Mouse (Mus musculus): ENCODE measurements around the gene Gcnt3.
"Not testable (repeated sequence)": the region's sequence is repeated elsewhere in the genome, so short reads cannot be mapped to it uniquely, and the experiment has no call there.

Gcnt3 gene

DNA sequence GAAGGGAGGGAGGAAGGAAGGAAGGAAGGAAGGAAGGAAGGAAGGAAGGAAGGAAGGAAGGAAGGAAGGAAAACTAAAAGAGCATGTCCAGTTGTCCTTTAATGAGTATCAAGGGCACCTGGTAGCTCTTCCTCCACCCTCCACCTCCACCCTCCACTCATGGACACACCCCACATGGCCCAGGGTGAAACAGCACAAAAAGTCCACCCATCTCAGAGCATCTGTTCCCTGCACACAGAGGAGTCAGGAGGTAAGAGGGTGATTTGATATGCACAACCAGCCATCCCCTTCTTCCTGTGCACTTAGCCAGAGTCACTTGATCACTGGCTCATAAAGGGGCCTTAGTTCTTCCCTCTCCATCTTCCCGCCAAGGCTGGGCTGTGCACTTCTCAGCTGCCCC lies 5.0 kb upstream of the Gcnt3 start:
- DNase-seq, result no peak

DNA sequence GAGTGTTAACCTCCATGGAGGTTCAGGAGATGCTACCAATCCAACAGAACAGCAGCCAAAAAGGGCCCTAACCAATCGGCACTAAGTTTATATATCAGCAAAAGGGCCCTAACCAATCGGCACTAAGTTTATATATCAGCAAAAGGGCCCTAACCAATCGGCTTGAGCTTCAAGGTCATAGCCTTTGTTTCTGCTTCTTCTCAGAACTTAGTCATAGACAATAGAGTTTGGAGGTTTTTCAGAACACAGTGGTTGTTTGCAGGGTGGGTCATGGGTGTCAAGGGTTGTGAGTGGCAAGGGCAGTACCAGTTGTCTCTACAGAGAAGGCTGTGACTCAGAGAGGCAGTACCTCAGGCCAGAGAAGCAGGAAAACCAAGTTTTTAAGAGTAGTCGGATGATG lies 4.2 kb upstream of the Gcnt3 start:
- no peak for DNase-seq

DNA sequence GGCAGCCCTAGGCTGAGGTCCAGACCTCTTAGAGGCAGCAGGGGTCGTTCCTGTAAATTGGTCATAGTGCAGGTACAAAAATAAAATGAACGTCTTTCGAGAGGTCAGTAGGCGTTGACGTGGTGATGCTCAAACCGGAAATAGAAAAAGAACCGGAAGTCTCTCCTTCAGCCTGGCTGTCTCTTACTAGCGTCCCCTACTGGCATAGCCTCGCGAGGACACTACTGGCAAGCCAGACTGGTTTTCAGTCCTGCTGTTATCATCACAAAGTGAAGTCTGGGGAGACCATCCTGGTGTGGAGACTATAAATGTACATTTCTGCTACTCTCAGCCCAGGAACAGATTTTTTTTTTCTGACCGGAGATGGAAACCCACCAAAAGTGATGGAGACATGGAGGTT lies 2.7 kb upstream of the Gcnt3 start:
- DNase-seq, result no peak

DNA sequence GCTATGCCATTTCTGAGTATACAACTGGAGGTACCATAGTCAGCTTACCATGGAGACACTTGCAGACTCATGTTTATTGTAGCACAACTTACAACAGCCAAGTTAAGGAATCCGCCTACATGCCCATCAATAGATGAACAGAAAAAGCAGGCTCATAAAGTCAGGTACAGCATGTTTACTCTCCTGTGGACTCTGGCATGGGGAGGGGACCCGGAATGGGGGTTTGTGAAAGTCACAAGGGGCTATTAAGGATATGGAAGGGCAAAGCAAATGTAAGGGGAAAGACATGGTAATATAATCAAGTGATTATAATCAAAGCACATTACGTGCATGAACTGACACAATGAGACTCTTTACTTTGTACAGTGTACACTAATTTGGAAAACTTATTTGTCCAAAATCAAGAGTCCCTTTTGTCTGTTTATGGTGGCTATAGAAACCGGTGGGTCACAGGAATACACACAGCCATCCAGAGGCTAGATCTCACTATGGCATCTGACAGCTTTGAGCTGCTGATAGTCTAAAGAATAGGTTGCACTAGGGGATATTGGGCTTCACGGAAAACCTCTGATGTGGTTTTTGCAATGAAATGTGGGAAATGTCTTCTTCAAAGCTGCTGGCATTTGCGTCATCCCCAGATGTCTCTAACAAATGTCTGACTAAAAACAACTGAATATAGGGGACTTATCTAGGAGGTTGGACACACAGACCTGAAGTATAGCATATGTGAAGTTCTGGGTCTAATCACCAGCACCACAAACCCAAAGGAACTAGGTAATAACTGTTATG lies 1.9 kb upstream of the Gcnt3 start:
- no peak for DNase-seq

DNA sequence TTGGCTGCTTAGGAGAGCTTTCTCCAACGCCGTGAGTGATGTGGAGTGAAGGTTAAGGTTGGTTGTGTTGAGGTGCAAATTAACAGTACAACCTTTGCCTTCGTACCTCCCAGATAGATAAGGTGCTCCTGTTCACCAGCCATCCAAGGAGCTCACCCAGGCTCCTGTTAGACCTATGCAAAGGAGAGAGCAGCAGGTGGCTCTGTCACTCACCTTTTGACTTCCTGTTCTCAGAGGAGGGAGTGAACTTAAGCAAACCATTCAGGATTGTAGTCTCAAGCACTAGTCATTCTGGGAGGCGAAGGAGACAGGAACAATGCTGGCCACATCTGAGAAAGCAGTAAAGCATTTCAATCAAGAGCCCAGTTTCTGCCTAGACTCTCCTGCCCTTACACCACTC lies 1.2 kb downstream of the Gcnt3 start:
- DNase-seq, result no peak

DNA sequence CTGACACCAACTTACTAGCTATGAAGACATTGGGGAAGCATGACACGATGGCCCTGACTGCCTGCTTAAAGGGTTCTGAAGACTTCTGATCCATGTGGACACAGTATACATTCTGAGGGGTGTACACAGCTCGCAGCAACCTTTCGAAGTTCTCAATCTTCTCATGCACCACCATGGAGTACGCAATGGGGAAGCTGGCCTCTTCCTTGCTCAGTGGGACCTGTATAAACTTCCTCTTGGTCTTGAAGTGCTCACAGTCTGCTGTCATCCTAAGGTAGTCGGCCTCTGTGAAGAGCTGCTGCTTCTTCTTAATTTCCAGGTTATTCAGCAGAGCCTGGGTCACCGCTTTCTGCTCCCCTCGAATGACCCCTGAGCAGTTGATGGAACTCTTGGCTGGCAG lies 3.2 kb downstream of the Gcnt3 start:
- no peak for DNase-seq

DNA sequence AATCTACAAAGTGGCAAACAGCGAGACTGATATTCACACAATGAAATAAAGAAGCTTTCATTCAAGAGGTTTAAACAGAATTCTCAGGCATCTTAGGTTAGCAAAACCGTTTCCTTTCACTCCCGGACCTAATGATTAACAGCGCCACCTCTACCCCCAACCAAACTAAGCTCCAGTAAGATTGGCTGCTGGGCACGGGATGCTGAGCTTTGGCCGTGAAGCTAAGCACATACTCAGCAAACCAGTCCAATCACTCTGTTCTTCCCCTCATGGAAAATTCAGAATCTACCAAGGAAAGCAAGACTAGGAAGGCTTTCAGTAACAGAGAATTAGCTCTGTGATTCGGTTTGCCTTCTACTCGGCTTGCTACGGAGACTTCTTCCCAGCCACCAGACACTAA lies 4.8 kb downstream of the Gcnt3 start:
- no peak for DNase-seq

DNA sequence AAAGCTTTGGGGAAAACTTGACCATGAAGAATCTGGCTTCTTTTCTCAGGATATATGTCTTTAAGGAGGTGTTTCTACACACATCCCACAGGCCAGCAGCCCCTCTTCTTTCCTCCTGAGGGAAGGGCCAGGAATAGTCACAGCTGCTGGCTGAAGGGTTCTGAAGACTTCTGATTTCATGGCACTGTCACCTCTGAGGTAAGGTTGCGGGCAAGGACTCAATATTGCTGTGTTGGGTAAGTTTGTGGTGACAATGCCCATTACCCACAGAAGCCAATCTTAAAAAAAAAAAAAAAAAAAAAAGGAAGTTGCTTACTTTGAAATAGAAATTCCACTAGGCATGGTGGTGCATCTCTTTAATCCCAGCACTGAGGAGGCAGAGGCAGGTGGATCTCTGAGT lies 5.7 kb downstream of the Gcnt3 start:
- no peak for DNase-seq

DNA sequence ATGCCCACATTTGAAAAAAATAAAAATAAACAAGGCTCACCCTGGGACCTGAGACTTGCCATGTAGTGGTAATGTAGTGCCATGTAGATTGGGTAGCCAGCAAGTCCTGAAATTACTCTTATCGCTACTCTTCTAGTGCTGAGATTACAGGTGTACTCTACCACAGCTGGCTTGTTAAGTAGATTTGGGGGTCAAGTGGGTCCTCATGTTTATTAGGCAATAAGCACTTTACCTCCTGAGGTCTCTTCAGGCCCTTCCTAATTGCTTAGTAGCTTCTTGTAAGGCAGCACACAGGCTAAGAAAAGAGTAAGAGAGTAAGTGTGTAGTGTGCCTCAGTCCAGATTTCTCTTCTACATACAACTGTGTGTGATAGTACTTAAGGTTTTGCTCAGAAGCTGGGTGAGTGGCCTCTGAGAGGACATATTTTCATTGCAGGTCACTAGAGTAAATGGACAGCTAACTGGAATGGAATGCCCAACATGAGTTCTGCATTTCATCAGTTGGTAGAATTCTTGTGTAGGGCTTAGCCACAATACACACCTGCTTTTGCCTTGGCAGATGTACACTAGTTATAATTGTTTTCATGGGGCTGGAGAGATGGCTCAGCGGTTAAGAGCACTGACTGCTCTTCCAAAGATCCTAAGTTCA lies 12.4 kb downstream of the Gcnt3 start:
- no peak for DNase-seq

DNA sequence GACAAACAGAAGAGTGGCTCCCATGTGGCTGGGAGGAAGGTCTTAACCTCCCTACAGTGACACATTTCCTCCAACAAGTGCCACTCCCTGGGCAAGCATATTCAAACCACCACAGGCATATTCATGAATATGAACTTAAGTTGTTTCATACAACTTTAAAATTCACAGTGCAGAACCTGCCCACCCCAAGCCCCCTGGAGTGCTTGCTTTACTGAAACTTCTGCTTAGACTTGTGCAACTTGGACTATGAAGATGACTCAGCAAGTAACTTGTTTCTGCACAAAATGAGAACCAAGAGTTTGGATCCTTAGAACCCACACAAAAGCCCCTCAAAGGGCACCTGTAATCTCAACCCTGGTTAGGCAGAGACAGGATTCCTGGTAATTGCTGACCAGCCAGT lies 13.2 kb downstream of the Gcnt3 start:
- no peak for DNase-seq

DNA sequence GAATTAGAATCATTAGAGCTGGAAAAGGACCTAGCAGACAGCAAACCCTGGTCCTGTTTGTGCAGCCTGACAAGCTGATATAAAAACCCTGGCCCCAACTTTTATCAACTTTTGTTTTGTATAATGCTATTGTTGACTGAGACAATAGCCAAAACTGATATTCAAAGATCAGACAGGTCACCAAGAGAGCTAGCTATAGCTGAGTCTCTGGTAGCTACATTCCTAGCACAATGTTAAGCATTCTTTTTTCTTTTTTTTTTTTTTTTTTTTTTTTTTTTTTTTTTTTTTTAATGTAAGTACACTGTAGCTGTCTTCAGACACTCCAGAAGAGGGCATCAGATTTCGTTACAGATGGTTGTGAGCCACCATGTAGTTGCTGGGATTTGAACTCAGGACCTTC lies 14.3 kb downstream of the Gcnt3 start:
- DNase-seq, result not testable (repeated sequence)

DNA sequence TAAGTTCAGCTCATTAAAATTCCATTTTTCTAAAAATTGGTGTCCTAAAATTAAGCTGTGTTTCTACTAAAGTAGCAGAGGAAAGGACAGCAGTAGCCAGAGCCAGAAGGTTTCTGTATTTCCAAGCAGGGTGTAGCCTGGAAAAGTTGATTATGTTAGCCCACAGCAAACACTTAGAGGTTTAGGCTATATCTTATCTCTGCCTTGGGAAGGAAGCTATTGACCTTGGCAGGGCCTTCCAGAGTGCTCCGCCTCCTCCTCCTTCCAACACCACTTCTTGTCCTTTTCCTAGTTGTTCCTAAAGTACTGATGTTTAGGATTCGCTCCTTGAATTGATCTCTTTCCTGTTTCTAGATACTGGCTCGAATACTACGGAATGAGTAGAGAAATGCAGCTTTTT lies 15.8 kb downstream of the Gcnt3 start:
- no peak for DNase-seq

DNA sequence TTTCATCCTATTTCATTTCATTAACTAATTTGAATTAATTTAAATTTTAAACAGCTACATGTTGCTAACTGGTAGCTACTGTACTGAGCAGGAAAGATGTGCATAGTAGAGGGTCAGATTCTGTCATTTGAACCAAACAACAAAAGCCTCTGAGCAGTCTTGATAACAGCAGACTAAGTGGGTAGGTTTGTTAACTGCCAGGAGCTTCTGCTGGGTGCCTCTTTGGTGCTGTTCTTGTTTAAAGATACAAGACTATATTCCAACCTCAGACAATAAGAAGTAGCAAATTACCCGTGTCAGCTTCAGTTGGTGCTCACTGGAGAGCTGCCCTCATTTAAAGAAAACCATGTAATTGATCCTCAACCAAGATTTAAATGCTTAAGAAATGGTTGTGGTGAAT lies 16.3 kb downstream of the Gcnt3 start:
- no peak for DNase-seq

DNA sequence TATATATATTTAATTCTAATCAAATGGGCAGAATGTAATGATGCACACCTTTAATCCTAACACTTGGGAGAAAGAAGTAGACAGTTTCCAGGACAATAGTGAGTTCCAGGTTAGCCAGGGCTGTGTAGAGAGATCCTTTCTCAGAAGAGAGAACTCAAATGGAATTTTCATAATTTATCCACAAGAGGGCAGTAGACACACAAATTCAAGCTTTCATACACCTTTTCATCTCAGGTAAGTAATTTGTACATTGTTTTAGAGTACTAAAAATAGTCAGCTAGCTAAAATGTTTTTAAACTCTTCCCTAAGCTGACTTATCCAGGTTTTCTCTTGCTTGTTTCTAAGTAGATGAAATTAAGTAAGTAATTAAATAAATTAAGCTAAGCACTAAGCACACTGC lies 19.0 kb downstream of the Gcnt3 start:
- DNase-seq, result no peak

DNA sequence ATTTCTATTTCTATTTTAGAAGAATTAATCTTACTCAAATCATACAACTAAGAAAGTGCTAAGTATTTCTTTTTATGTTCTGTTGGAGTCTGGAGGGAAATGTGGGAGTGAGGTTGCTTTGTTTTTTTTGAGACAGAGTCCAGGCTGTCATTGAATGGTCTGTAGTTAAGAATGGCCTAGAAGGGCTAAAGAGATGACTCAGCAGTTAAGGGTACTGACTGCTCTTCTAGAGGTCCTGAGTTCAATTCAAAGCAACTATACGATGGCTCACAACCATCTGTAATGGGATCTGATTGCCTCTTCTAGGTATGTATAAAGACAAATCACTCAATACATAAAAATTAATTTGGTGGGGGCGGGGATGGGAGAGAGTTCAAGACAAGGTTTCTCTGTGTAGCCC lies 22.3 kb downstream of the Gcnt3 start:
- DNase-seq, result no peak

DNA sequence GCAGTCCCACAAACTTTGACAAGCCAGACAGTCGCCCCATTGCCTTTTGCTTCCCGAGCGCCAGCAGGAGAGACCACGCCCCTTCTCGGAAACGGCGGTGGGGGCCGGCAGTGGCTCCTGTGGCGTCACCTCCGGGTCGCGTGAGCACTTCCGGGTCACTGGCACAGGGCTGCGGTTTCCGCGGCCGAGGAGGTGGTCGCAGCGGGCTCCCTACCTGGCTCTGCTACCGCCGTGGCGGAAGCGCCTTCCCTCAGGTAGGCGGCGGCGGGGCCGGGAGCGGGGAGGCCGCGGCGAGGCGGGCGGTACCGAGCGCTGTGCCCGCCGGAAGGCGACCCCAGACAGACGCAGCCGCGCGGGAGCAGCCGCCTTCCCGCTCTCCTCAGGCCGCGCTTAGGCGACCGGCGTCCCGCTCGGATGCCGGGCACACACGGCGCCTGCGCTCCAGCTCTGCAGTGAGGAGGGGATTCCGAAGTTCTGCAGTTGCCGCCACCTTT lies 25.4 kb downstream of the Gcnt3 start, which contains the start of gene Gtf2a2:
Gtf2a2 (plus strand) TSS at position 143 of the 494 bp plus-strand sequence.
- DNase-seq, result peak; percentile 93

DNA sequence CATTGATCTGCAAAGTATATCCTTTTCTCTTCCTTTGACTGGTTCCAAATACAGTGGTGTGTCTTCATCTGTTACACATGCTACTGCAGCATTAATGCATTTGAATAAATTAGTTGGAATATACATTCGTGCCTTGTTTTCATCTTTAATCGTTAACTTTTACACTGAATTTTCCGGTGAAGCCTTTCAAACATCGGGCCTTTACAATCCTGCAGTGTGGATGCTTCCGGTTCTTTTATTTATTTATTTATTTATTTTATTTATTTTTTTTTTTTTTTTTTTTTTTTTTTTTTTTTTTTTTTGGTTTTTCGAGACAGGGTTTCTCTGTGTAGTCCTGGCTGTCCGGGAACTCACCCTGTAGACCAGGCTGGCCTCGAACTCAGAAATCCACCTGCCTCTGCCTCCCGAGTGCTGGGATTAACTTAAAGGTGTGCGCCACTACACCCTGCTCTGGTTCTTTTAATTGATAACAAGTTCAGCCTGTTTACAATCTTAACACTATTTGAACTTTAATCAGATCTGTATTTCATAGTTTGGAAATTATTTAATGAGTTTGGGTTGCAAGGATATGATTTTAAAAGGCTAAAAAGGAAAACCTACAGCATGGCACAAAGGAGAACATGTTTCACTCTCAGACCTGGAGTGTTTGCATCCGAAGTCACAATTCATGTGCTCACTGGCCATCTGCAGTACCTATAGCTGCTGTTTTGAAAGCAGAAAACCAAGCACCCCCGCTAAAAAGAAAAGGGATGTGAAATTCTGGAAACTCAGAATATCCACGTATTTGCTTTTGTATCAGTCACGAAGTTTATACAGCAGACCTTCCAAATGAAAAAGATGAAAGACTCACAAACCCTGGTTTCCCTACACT lies 26.1 kb downstream of the Gcnt3 start:
- DNase-seq, result no peak

DNA sequence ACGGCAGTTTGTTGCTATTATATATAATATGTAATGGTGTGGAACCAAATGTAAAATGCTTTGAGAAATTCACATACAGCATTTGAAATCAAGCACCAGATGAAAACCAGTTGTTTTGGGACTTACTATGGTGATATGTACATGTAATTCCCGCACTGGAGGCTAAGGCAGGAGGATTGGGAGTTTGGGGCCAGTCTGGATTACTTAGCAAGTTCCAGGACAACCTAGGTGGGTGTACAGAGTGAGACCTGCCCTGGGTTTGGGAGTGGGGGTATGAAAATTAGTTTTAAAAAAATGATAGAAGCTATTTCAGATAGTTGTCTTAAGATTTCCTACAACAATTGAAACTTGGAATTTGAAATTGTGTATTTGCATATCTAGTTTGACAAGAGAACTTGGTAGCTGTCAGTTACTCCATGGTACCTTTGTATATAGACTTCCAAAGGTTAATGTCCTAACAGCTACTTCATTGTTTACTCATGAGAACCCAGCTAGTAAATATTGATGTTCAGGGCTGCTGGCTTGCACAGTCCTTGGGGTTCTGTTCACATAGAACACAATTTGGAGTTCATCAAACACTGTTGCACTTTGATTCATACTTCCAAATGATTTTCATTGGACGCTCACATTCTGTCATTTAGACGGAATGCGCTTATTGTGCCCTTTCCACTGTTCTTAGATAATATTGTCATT lies 27.0 kb downstream of the Gcnt3 start:
- DNase-seq, result no peak

DNA sequence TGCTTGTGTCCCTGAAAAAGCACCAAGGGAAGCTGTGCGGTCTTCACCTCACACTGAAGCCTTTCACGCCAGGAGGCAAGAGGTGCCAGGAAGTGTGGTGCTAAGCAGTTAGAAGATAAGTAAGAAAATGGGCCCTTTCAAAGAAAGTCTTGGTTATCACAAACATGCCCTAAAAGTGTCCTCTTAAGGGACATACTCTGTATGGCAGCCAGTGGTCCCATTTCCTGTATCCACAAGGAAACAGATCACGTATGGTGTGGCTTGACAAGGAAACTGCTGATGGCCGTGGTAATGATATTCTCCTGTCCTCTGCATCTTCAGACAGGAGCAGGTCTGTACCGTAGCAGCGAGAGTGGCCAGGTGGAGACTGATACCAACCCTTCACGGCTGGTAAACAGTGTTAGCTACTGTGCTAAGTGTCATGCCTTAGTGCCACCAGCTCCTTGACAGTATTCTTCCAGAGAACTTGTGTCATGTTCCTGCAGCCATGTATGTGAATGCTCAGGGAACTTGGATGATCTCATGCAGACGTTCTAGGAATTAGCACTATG lies 28.1 kb downstream of the Gcnt3 start:
- DNase-seq, result no peak

DNA sequence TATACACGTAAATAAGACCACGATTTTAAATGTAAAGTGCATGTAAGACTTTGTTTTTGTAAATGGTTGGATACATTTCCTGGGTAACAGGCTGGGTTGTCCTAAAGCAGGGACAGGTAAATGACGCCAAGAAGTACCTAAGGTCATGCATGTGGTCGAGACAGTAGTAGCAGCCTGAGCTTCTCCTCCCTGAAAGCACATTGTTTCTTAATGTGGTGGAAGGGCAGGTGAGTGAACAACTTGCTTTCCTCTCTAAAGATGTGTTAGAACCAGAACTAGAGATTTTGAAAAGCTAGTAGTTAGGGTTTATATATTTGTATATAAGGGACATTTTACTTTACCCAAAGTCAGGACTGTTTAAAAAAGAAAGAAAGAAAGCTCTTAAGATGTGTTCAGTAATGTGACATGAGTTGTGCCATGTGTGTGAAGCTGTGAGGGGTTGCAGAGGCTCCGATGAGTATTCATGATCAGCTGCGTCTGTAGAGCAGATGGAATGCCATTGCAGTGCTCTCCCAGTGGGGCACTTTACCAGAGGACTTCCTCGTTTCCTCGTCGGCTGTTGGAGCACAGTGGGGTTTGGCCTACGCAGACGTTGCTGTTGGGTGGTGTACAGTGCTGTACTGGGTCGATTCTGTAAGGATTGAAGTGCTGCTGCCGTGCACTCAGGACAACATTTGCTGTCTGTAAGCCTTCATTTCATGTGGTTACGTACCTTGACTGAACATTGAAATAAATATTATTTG lies 30.2 kb downstream of the Gcnt3 start:
- DNase-seq, result no peak

DNA sequence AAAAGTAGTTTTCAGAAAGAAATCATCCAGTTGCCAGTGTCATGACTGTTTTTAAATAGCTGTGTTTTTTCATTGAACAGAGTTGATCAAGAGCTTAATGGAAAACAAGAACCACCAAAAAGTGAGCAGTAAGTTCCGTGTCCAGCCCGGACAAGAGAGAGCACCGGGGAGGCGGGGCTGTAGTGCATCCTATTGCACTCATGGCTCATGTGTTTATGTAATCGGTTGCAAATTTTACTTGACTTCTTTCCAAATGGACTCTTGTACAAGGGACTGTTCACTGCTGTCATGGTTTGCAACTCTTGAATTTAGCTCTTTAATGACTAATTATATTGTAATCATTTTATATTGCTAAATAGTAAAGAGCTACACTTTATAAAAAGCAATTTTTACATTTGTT lies 30.9 kb downstream of the Gcnt3 start:
- no peak for DNase-seq

DNA sequence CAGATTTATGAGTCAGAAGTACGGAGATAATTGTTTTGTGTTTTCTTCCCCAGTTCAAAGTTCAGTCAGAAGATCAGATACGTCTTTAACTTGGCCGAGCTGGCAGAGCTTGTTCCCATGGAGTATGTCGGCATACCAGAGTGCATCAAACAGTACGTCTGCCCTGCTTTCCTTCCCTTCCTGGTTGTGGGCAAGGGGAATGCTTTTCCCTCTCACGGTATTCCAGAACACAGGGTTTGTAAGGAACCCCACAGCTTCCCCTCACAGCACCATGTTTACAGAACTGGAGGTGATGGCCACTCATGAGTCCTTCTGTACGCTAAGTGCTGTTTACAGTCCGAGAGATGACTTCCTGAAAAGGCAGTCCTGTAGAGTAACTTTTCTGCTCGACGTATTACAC lies 34.4 kb downstream of the Gcnt3 start:
- DNase-seq, result no peak

Measured in right cerebral cortex, adult 18-20 months (tissue).